Mouse (Mus musculus): ENCODE measurements around the gene Ak7. TPM values are rescaled to one million over a fixed set of nuclear protein-coding genes. Genes with fewer than 3 reads are reported as not detected.

Gene Ak7
- under 1 TPM in 1 of 2 experiments, not detected in 1; 0.09 TPM for total RNA-seq (2021)
- long read RNA-seq, experiment 1: 0 reads
- long read RNA-seq, experiment 2: 0 reads

- DNase-seq (ENCODE audit: low spot score): peak; percentile 73
These were observed at the start of gene Ak7 for GRCm38 (mm10) chr12:105705799-105706487. Ak7 (plus strand) TSS chr12:105705976.

- DNase-seq (ENCODE audit: low spot score): no peak
These were observed 29.5 kb upstream of the Ak7 start for GRCm38 (mm10) chr12:105676274-105676673.

DNA sequence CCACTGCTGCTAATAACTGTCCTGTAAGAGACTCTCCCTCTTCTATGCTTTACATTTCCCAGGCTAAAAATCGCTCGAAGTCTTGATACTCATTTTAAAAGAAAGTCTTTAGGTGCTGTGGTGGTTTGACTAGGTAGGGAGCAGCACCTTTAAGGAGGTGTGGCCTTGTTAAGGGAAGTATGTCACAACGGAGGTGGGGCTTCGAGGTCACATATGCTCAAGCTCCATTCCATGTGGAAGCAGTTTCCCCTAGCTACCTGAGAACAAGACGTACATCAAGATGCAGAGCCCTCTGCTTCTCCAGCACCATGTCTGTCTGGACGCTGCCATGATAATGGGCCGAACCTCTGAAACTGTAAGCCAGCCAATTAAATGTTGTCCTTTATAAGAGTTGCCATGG, 27.6 kb upstream of the Ak7 start:
- no peak for DNase-seq (ENCODE audit: low spot score)

DNA sequence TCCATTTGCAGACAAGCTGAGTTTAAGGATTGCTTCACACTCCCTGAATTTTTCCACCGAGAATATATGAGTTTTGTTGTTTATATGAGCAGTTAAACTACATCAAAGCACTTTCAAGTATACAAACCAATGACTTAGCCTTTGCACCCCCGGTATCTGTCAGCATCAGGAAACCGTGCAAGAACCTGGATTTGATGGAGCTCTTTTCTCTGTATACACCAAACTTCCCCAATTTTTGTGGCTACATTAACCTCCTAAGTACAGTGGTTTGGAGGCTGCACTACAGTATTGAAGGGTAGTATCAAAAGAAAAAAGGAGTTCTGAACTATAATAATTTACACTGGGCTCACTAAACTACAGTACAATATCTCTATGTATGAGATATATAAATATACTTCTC, 27.0 kb upstream of the Ak7 start:
- DNase-seq (ENCODE audit: low spot score): no peak

GRCm38 (mm10) chr12:105683933-105684901, 21.6 kb upstream of the Ak7 start, which contains the start of gene Gskip:
Gskip (plus strand) TSS chr12:105684829.
- peak; percentile 23 for DNase-seq (ENCODE audit: low spot score)

DNA sequence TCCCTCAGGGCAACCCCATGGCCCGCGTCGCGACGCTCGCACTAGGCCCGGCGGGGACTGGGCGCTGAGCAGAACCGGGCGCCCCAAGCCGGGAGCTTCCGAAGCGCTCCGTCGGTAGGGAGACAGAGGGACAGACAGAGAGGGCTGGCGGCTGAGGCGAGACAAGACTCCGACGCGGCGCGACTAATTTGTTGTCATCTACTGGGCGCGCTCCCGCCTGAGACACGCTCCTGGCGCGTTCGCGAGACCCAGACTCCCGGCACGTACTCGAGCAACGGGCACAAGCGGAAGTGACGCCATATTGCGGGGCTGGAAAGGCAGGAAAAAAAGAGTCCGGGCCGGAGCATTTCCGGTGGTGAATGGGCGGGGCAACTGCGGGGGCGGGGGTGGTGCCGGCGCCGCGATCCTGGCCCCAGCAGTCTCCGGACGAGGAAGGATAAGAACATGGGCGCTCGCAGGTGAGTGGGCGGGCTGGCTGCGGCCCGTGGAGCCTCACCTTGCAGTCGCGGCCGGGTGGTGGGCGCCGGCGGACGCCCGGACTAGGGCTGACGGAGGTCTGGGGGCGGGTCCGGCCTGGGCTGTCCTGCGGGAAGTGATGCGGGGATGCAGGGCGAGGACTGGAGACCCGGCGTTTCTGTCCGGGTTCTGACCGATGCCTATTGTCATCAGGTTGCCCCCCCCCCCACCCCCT, 20.6 kb upstream of the Ak7 start, which contains the start of gene Atg2b:
Atg2b (minus strand) TSS at position 211 of the 691 bp plus-strand sequence.
- DNase-seq (ENCODE audit: low spot score): peak; percentile 96

DNA sequence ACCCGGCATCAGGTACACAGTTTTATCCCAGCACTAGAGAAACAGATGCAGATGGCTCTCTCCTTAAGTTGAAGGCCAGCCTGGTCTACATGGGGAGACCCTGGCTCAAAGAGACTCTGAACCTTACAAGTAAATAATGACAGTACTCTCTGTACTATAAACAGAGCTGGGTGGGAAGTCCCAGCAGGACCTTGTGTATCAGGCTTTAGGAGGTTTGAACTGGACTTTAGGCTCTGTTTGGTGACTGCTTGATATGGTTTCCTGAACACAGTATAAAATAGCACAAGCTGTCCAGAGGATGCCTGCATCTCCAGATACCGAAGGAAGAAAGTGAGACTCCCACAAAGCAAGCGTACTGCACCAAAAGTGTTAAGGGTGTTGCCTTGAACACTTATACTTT, 19.0 kb upstream of the Ak7 start:
- no peak for DNase-seq (ENCODE audit: low spot score)

GRCm38 (mm10) chr12:105687416-105687815, 18.4 kb upstream of the Ak7 start:
- DNase-seq (ENCODE audit: low spot score): no peak

- DNase-seq (ENCODE audit: low spot score): no peak
These were observed 17.2 kb upstream of the Ak7 start for GRCm38 (mm10) chr12:105688546-105688945.

DNA sequence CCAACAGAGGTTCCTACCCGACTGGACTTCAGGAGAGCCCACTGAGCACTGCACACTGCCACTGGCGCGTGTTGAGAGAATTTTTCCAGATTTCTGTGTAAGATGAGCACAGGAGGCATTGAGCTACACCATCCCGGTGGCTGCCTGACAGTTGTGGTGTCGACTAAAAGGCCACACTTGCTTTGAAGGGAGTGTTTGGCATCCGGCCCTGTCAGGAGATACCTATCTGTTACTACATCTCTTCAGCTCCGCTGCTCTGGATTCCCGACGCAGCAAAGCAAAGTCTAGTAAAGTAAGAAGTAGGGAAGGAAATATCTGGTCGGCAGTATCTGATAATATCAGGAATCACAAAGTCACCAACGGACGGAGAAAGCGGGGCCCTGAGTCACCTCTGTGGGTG, 16.3 kb upstream of the Ak7 start:
- no peak for DNase-seq (ENCODE audit: low spot score)

DNA sequence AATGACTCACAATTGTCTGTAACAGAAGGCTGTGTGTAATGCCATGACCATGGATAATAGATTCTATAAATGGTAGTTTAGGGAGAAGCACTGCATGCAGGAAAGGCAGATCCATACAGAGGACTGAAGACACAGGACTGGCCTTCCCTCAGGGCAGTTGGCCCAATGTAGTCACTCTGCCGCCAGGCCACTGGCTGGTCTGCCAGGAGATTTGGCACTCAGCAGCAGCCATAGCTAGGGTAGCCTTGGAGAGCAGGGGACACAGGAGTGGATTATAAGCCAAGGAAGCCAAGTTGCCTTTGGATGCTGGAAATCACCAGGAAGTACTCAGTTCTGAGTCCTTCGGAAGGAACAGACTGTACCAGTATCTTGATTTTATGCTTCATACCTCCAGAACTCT, 11.8 kb upstream of the Ak7 start:
- no peak for DNase-seq (ENCODE audit: low spot score)

DNA sequence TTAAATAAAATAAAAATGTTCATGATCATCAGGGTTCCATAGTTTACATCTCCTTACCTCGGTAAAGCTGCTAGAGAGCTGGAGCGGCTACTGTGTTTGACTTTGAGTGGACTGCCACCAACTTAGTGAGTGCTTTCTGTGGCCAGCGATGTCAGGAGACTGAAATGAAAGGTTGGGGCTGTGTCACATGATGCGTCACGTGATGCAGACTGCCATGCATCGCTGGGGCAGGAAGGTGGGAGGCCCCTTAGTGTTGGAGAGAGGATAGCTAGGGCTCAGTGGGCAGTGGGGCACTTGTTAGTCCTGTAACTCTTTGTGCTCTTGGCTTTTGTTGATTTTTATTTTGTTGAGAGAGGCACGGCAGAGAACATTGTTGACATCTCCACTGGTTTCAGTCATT, 9.9 kb upstream of the Ak7 start:
- DNase-seq (ENCODE audit: low spot score): no peak

DNA sequence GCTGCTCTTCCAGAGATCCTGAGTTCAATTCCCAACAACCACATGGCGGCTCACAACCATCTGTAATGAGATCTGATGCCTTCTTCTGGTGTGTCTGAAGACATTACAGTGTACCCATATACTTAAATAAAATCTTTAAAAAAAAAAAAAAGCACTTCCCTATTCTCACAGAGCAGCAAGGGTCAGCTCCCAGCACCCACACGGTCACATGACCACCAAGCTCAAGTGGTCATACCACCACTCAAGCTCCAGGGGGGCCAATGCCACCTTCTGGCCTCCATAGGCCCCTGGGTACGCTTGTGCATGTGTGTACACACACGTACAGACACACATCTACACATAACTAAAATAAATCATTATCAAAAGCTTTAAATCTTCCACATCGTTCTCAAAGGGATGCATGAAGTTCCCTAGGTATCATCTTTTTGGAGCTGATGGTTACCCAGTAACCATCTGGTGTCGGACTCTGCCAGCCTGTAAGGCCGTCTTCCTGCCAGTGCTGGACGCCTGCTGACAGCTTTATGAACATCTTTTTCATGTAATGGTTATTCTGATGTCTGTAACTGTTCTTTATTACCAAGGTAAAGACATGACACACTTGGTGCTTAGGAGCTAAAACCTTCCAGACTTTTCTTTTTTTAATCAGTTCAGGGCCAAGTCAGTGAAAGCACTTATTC, 8.5 kb upstream of the Ak7 start:
- DNase-seq (ENCODE audit: low spot score): no peak

DNA sequence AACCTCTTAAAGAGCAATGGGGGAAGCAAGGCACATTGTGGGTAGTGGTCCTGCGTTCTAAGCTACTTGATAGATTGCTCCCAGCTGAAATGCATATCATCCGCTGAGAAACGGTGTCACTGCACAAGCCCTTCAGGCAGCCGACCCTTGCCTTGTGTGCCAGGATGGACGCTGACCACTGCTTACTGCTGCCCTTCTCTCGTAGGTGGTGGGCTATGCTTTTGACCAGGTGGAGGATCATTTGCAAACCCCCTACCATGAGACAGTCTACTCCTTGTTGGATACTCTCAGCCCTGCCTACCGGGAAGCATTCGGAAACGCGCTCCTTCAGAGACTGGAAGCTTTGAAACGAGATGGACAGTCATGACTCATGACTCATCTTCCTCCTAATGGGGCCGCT, 5.3 kb upstream of the Ak7 start:
- no peak for DNase-seq (ENCODE audit: low spot score)

GRCm38 (mm10) chr12:105718616-105719015, 12.8 kb downstream of the Ak7 start:
- DNase-seq (ENCODE audit: low spot score): no peak

DNA sequence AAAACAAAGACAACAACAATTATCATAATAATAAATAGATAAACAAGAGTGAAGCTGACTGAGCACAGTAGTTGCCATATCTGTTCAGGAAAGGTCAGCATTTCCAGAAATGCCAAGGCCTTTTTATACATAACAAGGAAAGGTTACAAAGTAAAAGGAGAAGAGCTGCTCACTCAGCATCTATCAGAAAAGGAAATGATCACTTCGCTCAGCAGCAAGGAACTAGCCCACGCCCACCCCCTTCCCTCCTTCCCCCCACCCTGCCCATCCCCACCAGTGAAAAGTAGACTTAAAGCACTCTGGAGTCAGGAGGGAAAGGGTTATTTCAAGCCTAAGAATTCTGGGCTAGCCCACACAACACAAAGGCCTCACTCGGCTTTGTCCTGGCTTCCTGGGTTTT, 14.4 kb downstream of the Ak7 start:
- DNase-seq (ENCODE audit: low spot score): no peak

- DNase-seq (ENCODE audit: low spot score): no peak
These were observed 15.8 kb downstream of the Ak7 start for GRCm38 (mm10) chr12:105721452-105722132.

DNA sequence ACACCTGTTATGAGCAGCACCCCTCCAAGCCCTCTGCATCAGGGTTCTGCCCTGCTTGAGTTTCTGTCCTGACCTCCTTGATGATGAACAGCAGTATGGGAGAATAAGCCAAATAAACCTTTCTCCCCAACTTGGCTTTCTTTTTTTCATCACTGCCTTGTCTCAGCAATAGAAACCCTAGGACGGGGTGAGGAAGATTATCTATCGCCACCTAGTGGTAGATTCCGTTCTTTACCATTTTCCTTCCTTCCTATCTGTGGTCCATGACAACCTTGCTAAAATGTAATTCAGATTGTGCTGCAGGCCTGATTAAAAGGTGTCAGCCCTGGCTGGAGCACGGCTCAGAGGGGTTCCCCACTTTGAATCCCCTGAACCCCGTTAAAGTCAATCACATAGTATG, 16.9 kb downstream of the Ak7 start:
- peak; percentile 25 for DNase-seq (ENCODE audit: low spot score)

DNA sequence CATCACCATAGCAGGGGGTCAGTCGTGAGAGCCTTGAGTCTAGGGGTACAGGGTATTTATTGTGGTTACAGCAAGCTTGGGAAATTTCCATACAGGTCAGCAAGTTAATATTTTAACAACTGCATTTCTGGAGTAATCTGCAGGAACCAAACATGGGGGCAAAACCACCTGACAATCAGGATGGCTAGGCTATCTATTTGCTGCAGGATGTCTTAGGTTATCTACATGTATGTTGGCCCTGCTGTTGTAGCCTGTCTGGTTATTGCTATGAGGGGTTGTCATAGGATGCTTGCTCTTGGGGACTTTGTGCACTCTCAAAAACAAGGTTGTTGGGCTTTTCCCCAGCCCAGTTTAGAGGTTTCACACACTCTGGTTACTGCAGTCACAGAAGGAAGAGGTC, 18.8 kb downstream of the Ak7 start:
- DNase-seq (ENCODE audit: low spot score): no peak

GRCm38 (mm10) chr12:105725736-105726135, 20.0 kb downstream of the Ak7 start:
- DNase-seq (ENCODE audit: low spot score): no peak

DNA sequence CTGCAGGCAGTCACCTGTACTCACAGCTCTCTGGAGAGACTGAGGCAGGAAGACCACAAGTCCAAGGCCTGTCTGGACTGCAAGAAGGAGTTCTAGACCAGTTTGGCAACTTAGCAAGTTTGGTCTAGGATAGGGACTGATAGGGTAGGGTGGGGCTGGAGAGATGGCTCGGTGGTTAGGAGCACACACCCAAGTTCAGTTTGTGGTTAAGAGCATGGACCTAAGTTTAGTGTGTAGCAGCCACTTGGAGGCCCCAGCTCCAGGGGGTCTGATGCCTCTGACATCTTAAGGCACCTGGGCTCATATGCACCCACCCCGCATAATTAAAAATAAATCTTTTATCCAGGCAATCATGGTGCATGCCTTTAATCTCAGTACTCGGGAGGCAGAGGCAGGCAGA, 21.5 kb downstream of the Ak7 start:
- no peak for DNase-seq (ENCODE audit: low spot score)

All from gastrocnemius, adult 18-20 months (tissue).